Mouse (Mus musculus): ENCODE measurements around the gene Zbp1. TPM values are rescaled to one million over a fixed set of nuclear protein-coding genes. Genes with fewer than 3 reads are reported as not detected.

Gene Zbp1
- polyA plus RNA-seq, 1 experiment from 2014 or later: not detected

GRCm38 (mm10) chr2:173184475-173185080, 34.1 kb downstream of the Zbp1 start:
- Histone ChIP-seq H3K9me3 (ENCODE audit: control insufficient read depth, low read length) (no peaks in the 10 kb centered on the region), H3K4me2 (ENCODE audit: low read length) (no peak overlapping the region), H3K4me3 (replicated peaks; ENCODE audit: low read length) (no peak overlapping the region), H3K4me1 (replicated peaks; ENCODE audit: control insufficient read depth, insufficient read depth, low read length) (no peaks in the 10 kb centered on the region), H3K9ac (replicated peaks; ENCODE audit: low read depth, low read length) (no peak overlapping the region), H3K27ac (ENCODE audit: low read length) (no peak overlapping the region), H3K27me3 (replicated peaks; ENCODE audit: control insufficient read depth, insufficient read depth, low read length) (no peaks in the 10 kb centered on the region; the same call in 1 of the 2 replicates), H3K36me3 (ENCODE audit: control insufficient read depth, insufficient read depth) (no peaks in the 10 kb centered on the region)
- 64% methylated on average over 11 of the region's 11 CpGs for WGBS
- no peak for ATAC-seq

DNA sequence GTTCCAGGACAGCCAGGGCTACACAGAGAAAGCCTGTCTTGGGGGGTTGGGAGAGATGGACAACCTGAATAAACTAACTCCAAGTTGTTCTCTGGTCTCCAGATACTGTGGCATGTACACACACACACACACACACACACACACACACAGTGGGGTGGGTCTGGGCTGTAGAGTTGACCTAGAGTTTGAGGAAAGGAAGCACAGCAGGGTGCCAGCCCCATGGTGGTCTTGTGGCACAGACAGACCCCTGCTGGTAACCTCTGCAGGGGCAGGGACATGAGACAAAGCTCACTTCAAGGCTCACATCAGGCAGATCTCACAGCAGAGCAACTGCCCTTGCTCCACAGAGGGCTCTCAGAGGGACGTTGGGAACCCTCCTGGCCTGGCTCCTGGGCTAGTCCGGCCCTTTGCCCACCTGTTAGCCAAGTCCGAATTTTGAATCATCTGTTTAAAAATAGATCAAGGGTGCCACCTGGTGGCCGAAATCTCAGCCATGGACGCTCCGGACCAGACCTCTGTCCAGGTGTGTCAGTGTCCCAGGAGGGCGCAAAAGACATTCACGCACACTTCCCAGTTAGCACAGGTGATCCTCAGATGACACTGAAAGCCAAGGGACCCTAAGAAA, 34.8 kb downstream of the Zbp1 start:
- Histone ChIP-seq H3K4me3 (replicated peaks; ENCODE audit: low read length) (no peak overlapping the region), H3K4me1 (replicated peaks; ENCODE audit: control insufficient read depth, insufficient read depth, low read length) (no peaks in the 10 kb centered on the region), H3K9me3 (ENCODE audit: control insufficient read depth, low read length) (no peaks in the 10 kb centered on the region), H3K36me3 (ENCODE audit: control insufficient read depth, insufficient read depth) (no peaks in the 10 kb centered on the region), H3K27me3 (replicated peaks; ENCODE audit: control insufficient read depth, insufficient read depth, low read length) (no peaks in the 10 kb centered on the region; the same call in 1 of the 2 replicates), H3K4me2 (ENCODE audit: low read length) (no peak overlapping the region), H3K9ac (replicated peaks; ENCODE audit: low read depth, low read length) (no peak overlapping the region), H3K27ac (ENCODE audit: low read length) (no peak overlapping the region)
- 12% methylated on average over 8 of the region's 8 CpGs for WGBS
- ATAC-seq: peak; percentile 27; the same call in 1 of the 2 replicates

DNA sequence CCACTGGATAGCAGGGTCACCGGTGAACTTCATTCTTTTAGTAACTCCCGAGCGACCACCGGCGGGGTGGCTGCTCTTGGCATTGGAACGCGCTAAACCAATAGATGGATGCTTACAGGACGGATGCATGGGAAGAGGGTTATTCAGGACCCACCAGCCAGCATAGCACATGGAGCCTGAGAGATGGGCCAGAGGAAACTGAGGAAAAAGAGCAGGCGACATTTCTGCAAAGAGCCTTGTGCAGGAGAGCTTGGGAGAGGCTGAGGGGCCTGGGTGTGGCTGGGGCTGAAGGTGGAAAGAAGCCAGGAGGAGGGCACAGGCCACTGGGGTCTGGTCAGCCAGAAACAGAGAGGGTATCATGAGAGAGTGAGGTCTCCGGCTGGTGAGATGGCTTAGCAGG, 35.4 kb downstream of the Zbp1 start:
- Histone ChIP-seq H3K4me1 (replicated peaks; ENCODE audit: control insufficient read depth, insufficient read depth, low read length) (no peaks in the 10 kb centered on the region), H3K9me3 (ENCODE audit: control insufficient read depth, low read length) (no peaks in the 10 kb centered on the region), H3K4me3 (replicated peaks; ENCODE audit: low read length) (no peak overlapping the region), H3K27me3 (replicated peaks; ENCODE audit: control insufficient read depth, insufficient read depth, low read length) (no peaks in the 10 kb centered on the region; the same call in 1 of the 2 replicates), H3K36me3 (ENCODE audit: control insufficient read depth, insufficient read depth) (no peaks in the 10 kb centered on the region), H3K27ac (ENCODE audit: low read length) (no peak overlapping the region), H3K9ac (replicated peaks; ENCODE audit: low read depth, low read length) (no peak overlapping the region), H3K4me2 (ENCODE audit: low read length) (no peak overlapping the region)
- WGBS: 87% methylated on average over 10 of the region's 10 CpGs
- ATAC-seq: no peak

DNA sequence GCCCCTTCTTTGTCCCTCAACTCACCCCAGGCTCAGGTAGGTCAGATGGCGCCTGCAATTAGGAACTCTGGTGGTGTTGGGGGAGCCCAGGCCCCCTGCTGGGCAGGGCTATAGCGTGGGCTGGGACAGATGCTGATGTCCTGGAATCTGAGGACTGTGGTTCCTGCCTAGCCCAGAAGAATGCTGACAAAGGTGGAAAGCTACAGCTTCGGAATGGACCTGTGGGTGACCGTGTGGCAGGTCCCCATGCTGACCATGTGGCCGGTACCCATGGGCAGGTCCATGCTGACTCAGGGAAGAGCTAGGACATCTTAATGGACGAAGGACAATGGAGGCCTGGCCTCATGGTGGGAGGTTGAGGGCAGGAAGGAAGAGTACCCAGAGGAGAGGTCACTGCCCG, 35.9 kb downstream of the Zbp1 start:
- Histone ChIP-seq H3K36me3 (ENCODE audit: control insufficient read depth, insufficient read depth) (no peaks in the 10 kb centered on the region), H3K27ac (ENCODE audit: low read length) (no peak overlapping the region), H3K4me3 (replicated peaks; ENCODE audit: low read length) (no peak overlapping the region), H3K4me2 (ENCODE audit: low read length) (no peak overlapping the region), H3K4me1 (replicated peaks; ENCODE audit: control insufficient read depth, insufficient read depth, low read length) (no peaks in the 10 kb centered on the region), H3K9me3 (ENCODE audit: control insufficient read depth, low read length) (no peaks in the 10 kb centered on the region), H3K27me3 (replicated peaks; ENCODE audit: control insufficient read depth, insufficient read depth, low read length) (no peaks in the 10 kb centered on the region; the same call in 1 of the 2 replicates), H3K9ac (replicated peaks; ENCODE audit: low read depth, low read length) (no peak overlapping the region)
- 75% methylated on average over 7 of the region's 7 CpGs for WGBS
- no peak for ATAC-seq

DNA sequence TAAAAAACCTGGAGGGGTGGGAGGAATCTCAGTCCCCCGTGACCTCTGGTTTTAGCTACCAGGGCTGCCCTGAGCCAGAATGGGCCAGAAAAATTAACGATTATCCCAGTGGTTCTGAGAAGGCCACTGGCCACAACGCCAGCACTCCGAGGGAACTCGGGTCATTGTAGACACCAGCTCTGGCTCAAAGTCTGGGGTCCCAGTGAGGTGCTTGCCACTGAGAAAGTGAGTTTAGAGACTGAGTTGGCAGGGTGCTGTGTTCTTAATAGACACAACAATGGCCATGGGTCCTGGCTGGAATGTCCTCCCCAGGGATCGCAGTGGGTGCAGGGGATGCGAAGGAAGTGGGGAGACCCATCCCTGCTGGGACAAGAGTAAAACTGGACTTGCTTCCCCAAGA, 36.8 kb downstream of the Zbp1 start:
- no peak overlapping the region for H3K4me3 ChIP-seq (replicated peaks; ENCODE audit: low read length)
- H3K4me1 ChIP-seq (replicated peaks; ENCODE audit: control insufficient read depth, insufficient read depth, low read length): no peaks in the 10 kb centered on the region
- no peaks in the 10 kb centered on the region for H3K36me3 ChIP-seq (ENCODE audit: control insufficient read depth, insufficient read depth)
- H3K4me2 ChIP-seq (ENCODE audit: low read length): no peak overlapping the region
- H3K27ac ChIP-seq (ENCODE audit: low read length): no peak overlapping the region
- no peaks in the 10 kb centered on the region for H3K27me3 ChIP-seq (replicated peaks; ENCODE audit: control insufficient read depth, insufficient read depth, low read length)
- no peak overlapping the region for H3K9ac ChIP-seq (replicated peaks; ENCODE audit: low read depth, low read length)
- no peak for ATAC-seq
- WGBS: 86% methylated on average over 7 of the region's 7 CpGs
- no peaks in the 10 kb centered on the region for H3K9me3 ChIP-seq (ENCODE audit: control insufficient read depth, low read length)

DNA sequence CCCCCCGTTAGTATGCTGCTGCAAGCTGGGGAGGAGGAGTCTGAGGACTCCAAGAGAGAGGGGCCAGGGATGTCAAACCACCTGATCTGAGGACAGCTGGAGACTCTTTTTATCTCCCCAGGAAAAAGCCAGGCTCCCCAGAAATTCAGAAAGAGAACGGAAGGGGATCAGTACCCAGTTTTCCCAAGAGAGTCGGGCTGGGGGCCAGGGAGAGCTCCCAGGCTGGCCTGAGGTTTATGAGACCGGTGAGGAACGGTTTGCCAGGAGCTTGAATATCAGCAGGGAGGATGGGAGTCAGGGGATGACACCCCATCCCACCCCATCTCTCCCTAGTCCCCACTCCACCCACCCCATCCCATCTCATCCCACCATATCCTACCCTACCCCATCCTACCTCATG, 37.2 kb downstream of the Zbp1 start:
- Histone ChIP-seq H3K9ac (replicated peaks; ENCODE audit: low read depth, low read length) (no peak overlapping the region), H3K4me3 (replicated peaks; ENCODE audit: low read length) (no peak overlapping the region), H3K4me1 (replicated peaks; ENCODE audit: control insufficient read depth, insufficient read depth, low read length) (no peaks in the 10 kb centered on the region), H3K27ac (ENCODE audit: low read length) (no peak overlapping the region), H3K9me3 (ENCODE audit: control insufficient read depth, low read length) (no peaks in the 10 kb centered on the region), H3K36me3 (ENCODE audit: control insufficient read depth, insufficient read depth) (no peaks in the 10 kb centered on the region), H3K4me2 (ENCODE audit: low read length) (no peak overlapping the region), H3K27me3 (replicated peaks; ENCODE audit: control insufficient read depth, insufficient read depth, low read length) (no peaks in the 10 kb centered on the region)
- ATAC-seq: no peak
- WGBS: 70% methylated on average over 4 of the region's 5 CpGs

- Histone ChIP-seq H3K4me3 (replicated peaks; ENCODE audit: low read length) (no peak overlapping the region), H3K9ac (replicated peaks; ENCODE audit: low read depth, low read length) (no peak overlapping the region), H3K27ac (ENCODE audit: low read length) (no peak overlapping the region), H3K4me2 (ENCODE audit: low read length) (no peak overlapping the region), H3K36me3 (ENCODE audit: control insufficient read depth, insufficient read depth) (no peaks in the 10 kb centered on the region), H3K27me3 (replicated peaks; ENCODE audit: control insufficient read depth, insufficient read depth, low read length) (no peaks in the 10 kb centered on the region), H3K9me3 (ENCODE audit: control insufficient read depth, low read length) (no peaks in the 10 kb centered on the region), H3K4me1 (replicated peaks; ENCODE audit: control insufficient read depth, insufficient read depth, low read length) (no peaks in the 10 kb centered on the region)
- no peak for ATAC-seq
- 89% methylated on average over 11 of the region's 11 CpGs for WGBS
Measured at GRCm38 (mm10) chr2:173180721-173181388, 37.9 kb downstream of the Zbp1 start.

- no peak overlapping the region for H3K27ac ChIP-seq (ENCODE audit: low read length)
- no peaks in the 10 kb centered on the region for H3K27me3 ChIP-seq (replicated peaks; ENCODE audit: control insufficient read depth, insufficient read depth, low read length)
- H3K4me2 ChIP-seq (ENCODE audit: low read length): no peak overlapping the region
- H3K4me1 ChIP-seq (replicated peaks; ENCODE audit: control insufficient read depth, insufficient read depth, low read length): no peaks in the 10 kb centered on the region
- H3K9ac ChIP-seq (replicated peaks; ENCODE audit: low read depth, low read length): no peak overlapping the region
- no peak for ATAC-seq
- H3K4me3 ChIP-seq (replicated peaks; ENCODE audit: low read length): no peak overlapping the region
- 76% methylated on average over 4 of the region's 4 CpGs for WGBS
- no peaks in the 10 kb centered on the region for H3K9me3 ChIP-seq (ENCODE audit: control insufficient read depth, low read length)
- H3K36me3 ChIP-seq (ENCODE audit: control insufficient read depth, insufficient read depth): no peaks in the 10 kb centered on the region
Measured at GRCm38 (mm10) chr2:173180026-173180425, 38.7 kb downstream of the Zbp1 start.

DNA sequence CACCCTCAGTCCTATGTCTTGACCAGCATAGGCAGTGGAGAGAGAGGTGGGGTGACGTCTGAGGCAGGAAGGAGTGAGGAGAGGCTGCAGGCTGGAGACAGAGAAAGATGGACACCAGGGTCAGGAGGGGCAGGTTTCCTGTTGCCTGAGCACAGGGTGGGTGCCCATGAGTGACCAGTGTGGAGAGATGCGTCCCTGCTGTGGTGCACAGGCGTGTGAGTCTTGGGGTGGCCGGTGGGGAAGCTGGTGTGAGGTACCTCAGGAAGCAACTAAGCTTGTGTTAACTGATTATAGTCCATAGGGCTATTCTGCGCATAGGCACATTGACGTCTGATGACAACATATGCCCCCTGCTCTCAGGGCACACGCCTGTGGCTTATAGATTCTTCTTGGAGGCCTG, 39.7 kb downstream of the Zbp1 start:
- no peak for ATAC-seq
- H3K4me3 ChIP-seq (replicated peaks; ENCODE audit: low read length): no peak overlapping the region
- no peaks in the 10 kb centered on the region for H3K27me3 ChIP-seq (replicated peaks; ENCODE audit: control insufficient read depth, insufficient read depth, low read length)
- no peak overlapping the region for H3K4me2 ChIP-seq (ENCODE audit: low read length)
- H3K9ac ChIP-seq (replicated peaks; ENCODE audit: low read depth, low read length): no peak overlapping the region
- WGBS: 84% methylated on average over 7 of the region's 7 CpGs
- H3K9me3 ChIP-seq (ENCODE audit: control insufficient read depth, low read length): no peaks in the 10 kb centered on the region
- H3K27ac ChIP-seq (ENCODE audit: low read length): no peak overlapping the region
- no peaks in the 10 kb centered on the region for H3K36me3 ChIP-seq (ENCODE audit: control insufficient read depth, insufficient read depth)
- H3K4me1 ChIP-seq (replicated peaks; ENCODE audit: control insufficient read depth, insufficient read depth, low read length): peaks cover 5% of the 10 kb centered on the region
